Mouse (Mus musculus): ENCODE data around the gene Hist1h4m.
"Not testable (repeated sequence)": the region's sequence is repeated elsewhere in the genome, so short reads cannot be mapped to it uniquely, and the experiment has no call there.

The Hist1h4m gene

DNA sequence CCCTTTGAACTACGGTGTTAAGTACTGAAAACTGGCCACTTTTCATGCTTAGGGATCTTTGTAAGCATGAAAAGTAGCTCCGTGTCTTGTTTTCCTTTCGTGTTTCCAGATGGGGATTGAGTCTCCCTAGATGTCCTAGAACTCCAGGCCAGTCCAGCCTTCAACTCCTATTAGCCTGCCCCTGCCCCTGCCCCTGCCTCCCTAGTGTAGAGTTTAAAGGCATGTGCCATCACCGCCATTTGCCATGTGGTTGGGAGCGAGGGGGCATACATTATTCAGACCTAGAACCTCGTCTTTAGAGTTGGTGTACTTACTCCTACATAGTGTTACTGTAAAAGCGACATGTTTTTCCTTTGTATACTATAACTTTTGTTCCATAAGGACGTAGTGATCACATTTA is 472 bp upstream of the Hist1h4m start:
- not testable (repeated sequence) for DNase-seq (ENCODE audit: low read depth)

DNA sequence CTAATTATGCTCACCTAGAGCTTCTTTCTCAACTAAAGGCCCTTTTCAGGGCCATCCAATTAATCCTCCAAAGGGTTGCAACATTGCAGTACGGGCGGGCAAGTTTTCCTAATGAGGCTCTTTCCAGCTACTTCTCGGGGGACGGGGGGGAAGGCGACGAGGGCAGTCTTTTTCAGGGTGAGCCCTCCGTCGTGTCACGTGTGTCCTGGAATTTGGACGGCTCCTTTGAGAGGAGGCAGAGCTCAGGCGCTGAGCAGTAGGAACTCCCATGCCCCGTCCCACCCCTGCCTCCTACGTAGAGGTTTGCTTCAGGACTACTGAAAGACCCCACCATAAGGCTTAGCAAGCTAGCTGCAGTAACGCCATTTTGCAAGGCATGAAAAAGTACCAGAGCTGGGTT is 546 bp downstream of the Hist1h4m start:
- not testable (repeated sequence) for DNase-seq (ENCODE audit: low read depth)

DNA sequence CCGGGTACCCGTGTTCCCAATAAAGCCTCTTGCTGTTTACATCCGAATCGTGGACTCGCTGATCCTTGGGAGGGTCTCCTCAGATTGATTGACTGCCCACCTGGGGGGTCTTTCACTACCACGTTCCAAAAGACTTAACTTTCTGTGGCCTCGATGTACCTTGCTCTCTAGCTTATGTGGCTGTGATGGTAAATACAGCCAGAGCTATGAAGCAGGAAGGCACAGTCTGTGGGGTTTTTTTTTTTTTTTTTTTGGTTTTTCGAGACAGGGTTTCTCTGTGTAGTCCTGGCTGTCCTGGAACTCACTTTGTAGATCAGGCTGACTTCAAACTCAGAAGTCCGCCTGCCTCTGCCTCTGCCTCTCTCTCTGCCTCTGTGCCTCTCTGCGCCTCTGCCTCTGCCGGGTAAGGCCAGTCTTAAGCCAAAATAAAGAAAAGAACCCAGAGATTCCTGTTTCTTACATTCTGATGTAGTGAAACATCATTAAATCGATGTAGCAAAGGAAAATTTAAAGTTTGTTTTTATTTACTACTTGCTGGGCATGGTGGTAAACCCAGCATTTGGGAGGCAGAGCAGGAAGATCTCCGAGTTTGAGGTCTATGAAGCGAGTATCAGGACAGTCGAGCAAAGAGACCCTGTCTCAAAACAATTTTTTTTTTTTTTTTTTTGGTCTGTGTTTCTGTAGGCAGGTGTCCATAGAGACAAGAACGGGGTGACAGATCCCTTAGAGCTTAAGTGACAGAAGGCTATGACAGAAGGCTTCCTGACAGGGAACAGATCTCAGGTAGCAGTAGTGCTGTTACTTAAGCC is 8.7 kb downstream of the Hist1h4m start:
- not testable (repeated sequence) for DNase-seq (ENCODE audit: low read depth)

DNA sequence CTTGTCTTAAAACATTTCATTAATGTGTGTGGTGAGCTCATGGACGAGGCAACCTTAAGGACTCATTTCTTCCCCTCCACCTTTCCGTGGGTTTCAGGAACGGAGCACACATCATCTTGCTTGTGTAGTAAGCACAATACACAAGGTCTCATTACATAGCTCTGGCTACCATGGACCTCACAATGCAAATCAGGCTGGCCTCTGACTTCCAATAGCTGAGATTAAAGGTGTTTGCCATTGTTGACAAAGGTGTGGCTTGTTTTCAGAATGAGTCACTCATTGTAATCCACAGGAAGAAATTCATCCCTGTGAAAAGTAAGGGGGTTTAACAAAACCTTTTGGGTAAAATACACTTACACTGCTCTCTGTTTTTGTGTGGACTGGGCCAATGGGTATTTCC is 17.0 kb downstream of the Hist1h4m start:
- DNase-seq (ENCODE audit: low read depth): no peak

DNA sequence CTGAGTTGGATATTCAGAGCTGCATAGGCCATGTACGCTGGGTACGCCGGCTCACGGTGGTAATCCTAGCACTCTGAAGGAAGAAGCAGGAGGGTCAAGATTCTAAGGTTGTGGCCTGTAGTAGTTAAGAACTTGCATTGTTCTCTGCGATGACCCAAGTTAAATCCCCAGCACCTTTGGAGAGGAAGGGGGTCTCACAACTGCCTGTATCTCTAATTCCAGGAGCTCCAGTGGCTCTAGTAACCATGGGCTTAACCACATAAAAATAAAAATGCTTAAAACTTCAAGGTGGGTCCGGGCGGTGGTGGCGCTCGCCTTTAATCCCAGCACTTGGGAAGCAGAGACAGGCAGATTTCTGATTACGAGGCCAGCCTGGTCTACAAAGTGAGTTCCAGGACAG is 18.8 kb downstream of the Hist1h4m start:
- DNase-seq (ENCODE audit: low read depth): no peak

DNA sequence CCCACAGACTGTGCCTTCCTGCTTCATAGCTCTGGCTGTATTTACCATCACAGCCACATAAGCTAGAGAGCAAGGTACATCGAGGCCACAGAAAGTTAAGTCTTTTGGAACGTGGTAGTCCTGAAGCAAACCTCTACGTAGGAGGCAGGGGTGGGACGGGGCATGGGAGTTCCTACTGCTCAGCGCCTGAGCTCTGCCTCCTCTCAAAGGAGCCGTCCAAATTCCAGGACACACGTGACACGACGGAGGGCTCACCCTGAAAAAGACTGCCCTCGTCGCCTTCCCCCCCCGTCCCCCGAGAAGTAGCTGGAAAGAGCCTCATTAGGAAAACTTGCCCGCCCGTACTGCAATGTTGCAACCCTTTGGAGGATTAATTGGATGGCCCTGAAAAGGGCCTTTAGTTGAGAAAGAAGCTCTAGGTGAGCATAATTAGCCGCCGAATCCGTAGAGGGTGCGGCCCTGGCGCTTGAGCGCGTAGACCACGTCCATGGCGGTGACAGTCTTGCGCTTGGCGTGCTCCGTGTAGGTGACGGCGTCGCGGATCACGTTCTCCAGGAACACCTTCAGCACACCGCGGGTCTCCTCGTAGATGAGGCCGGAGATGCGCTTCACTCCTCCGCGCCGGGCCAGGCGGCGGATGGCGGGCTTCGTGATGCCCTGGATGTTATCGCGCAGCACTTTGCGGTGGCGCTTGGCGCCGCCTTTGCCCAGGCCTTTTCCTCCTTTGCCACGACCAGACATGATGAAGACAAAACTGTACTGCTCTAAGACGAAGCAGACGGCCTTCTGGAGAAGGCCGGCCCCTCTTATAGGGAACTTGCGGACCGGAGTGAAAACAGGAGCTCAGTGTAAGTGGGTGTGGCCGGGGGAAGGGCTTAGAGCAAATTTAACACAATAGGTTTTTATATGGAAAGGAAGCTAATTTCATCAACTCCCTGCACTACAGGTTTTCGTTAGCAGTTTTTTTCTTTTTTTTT is 20.2 kb downstream of the Hist1h4m start, which contains the start of gene Hist1h4n:
Hist1h4n (minus strand) TSS at position 779 of the 977 bp plus-strand sequence.
- DNase-seq (ENCODE audit: low read depth): not testable (repeated sequence)

DNA sequence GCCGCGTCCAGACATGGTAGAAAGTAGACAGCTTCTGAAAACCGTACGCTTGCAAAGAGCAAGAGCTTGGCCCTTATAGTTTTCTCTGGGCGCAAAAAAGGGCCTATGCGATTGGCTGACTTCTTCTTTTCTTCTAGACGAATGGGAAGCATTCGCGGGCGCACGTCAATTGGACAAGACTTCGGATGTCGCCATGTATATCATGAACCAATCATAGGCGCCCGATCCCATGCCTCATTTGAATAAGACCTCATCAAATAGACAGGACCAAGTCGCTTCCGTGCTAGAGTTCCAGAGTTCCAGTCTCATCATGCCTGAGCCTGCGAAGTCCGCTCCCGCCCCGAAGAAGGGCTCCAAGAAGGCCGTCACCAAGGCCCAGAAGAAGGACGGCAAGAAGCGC is 21.9 kb downstream of the Hist1h4m start, which contains the start of the genes Hist1h2ap and Hist1h2br:
Hist1h2ap (minus strand) TSS at position 47 of the 400 bp plus-strand sequence.
Hist1h2br (plus strand) TSS at position 283 of the 400 bp plus-strand sequence.
- not testable (repeated sequence) for DNase-seq (ENCODE audit: low read depth)

DNA sequence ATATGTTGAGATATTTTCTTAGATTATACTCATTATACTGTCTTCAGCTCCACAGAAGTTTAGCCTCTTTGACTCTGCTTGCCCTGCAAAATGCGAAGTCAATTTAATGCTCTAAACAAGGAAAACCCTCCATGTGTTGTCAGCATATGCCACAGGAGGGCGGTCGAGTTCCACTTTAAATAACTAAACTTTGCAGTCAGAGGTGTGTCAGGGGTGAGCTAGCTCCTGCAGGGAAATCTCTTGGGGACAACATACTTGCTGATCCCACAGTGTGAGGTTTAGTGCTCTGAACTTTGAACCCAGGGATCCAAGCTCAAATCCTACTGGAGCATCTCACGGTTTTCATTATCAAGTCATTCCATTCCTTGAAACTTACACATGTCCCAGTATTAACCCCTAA is 29.0 kb downstream of the Hist1h4m start:
- not testable (repeated sequence) for DNase-seq (ENCODE audit: low read depth)

DNA sequence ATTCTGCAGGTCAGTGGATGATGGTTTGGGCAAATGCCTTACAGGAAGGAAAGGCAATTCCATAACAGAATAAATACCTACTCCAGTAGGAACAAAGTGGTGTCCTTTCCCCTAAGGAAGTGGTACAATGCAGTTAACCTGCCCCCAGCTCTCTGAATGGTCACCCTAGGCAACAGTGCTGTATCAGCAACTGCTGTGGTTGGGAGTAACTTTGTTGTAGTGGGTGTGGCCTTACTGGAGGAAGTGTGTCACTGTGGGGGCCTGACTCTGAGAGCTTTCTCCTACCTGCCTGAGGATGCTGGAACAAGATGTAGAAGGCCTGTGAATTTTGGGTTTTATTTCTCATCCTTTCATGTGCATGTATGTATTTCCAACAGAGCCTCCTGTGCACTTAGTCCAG is 34.8 kb downstream of the Hist1h4m start:
- not testable (repeated sequence) for DNase-seq (ENCODE audit: low read depth)

DNA sequence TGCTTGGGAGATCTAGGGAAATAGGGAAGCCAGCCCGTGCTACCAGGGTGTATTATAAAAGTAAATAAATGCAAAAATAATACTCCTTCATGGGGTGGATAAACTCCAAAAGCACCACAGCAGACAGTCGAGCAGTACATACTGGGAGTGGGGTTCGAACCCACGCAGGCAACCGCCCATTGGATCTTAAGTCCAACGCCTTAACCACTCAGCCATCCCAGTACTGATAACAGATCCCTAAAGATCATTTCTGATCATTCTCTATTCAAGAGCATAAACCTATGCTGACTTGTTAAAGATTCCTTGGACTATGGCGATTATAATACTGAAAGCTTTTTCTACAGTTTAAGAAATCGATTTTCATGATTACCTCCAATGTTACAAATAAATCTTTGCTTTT is 36.3 kb downstream of the Hist1h4m start:
- no peak for DNase-seq (ENCODE audit: low read depth)

DNA sequence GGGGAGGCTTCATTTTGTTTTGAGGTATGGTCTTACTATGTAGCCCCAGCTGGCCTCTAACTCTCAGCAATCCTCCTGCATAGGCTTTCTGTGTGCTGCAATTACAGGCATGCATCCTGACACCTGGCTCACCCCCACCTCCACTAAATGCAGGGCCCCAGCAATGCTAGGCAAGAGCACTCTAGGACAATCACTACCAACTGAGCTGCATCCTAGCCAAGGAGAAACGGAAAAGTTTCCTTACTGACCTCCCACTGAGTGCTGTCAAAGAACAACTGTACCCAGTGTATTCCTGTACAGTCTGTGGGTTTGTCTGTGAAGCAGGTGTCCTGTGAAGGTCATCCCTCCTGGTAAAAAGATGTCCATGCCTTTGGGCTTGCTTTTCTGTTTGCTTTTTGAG is 39.1 kb downstream of the Hist1h4m start:
- DNase-seq (ENCODE audit: low read depth): not testable (repeated sequence)

DNA sequence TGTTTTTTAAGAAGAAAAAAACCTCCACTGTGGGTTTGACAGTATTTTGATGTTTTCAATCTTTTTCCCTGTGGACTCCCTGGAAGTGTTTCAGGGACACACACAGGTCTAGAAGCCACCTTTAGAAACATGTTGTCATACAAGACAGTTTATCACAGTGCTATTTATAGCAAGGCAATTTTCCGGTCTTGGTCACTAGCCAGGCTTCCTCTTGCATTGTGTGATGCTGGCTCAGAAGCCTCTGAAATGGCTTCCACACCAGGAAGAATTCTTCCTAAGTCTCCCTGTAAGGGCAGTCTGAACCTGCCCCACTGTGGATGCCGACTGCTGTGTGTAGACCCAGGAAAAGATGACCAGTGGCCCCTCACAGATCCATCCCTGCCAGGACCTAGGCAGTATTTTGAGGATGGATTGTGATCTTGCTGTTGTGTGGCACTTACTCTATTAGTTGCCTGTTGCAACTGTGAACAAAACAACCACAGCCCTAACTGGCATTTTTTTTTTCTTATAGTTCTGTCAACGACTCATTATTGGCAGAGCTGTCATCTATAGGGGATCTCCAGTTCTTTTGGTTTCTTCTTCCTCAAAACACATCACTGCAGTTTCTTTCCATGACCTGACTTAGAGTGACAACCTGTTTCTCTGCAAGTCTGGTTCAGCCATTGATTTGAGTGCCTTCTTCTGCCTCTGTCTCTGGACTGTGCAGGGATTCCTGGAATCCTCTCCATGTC is 40.8 kb downstream of the Hist1h4m start:
- no peak for DNase-seq (ENCODE audit: low read depth)

DNA sequence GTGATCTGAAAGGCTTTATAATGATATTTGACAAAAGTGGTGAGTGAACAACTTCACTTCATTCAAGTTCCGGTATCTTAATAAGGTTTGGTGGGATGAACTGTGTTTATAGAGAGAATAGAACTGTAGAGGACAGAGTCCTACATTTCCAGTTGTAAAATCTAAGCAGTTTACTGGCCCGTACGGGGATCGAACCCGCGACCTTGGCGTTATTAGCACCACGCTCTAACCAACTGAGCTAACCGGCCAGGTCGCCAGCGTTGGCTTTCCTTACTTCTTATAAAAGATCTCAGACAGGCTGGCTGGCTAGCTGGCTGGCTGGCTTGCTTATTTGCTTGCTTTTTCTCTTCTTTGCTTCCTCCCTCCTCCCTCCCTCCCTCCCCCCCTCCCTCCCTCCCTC is 43.6 kb downstream of the Hist1h4m start:
- peak; percentile 59 for DNase-seq (ENCODE audit: low read depth)

DNA sequence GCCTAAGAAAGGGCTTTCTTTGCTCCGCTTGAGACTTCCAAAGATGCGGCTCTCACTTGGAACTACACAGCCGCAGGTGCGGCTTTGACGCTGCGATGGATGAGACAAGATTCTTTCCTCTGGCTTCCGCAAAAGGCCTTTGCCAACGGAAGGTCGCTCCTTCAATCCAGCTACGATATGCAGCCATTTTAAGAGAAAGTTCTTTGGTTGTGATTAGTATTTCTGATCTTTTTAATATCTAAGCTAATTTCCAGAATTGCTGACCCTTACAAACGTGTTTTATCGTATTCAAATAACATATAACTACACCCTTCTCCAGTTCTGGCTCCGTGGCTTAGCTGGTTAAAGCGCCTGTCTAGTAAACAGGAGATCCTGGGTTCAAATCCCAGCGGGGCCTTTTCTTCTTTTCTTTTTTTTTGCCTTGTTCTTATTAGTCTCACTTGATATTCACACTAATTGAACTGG is 44.2 kb downstream of the Hist1h4m start:
- DNase-seq (ENCODE audit: low read depth): peak; percentile 46

DNA sequence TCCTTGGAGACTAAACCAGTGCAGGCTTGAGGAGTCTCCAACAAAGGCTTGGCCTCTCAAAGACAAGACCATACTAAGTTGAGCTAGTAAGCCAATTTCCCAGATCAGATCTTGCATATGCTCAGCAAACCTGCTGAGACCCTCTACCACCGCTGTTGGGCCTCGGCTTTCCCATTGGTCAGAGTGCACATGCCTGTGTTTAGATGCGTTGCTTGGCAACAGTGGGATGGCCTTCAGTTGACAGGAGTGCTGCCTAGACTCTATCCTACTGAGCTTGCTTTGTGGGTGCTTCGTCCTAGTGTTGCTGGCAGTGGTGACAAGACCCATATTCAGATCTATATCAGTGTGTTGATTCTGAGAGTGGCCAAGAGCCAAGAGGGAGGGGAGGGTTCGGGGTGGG is 50.1 kb downstream of the Hist1h4m start:
- DNase-seq (ENCODE audit: low read depth): no peak

Data from naive thymus-derived CD4-positive, alpha-beta T cell, adult 2 months (primary cell).